Mouse (Mus musculus) CH12.LX (cell line): ENCODE measurements around the gene Sycn. TPM values are rescaled to one million over a fixed set of nuclear protein-coding genes. Genes with fewer than 3 reads are reported as not detected.
"Not testable (repeated sequence)": the region's sequence is repeated elsewhere in the genome, so short reads cannot be mapped to it uniquely, and the experiment has no call there.

Experiments
- DNase-seq: peaks from one replicate; pipeline ENCODE4 v3.0.0-alpha.2; 2013; ENCODE audit errors: extremely low read depth
- H3K27ac ChIP-seq: 2 replicates; pipeline ENCODE4 v1.5.1; 2012; ENCODE audit warnings: low read depth, mild to moderate bottlenecking, control low read depth, moderate library complexity; ENCODE audit not compliant: insufficient read depth
- H3K27me3 ChIP-seq: replicated peaks from 2 replicates; pipeline ENCODE3; 2012; ENCODE audit warnings: inconsistent platforms
- H3K36me3 ChIP-seq, 2 experiments: replicated peaks in 1 of 2; 2 replicates each; pipeline versions ENCODE3 to v1.6.1; 2012; ENCODE audit warnings: inconsistent platforms in 1 of 2, low read length in 1 of 2, mild to moderate bottlenecking in 1 of 2, mixed read lengths in 1 of 2, moderate library complexity in 1 of 2; ENCODE audit not compliant: control insufficient read depth in 1 of 2, insufficient read depth in 1 of 2
- H3K4me1 ChIP-seq, 2 experiments: 2 replicates each; pipeline ENCODE4 v1.6.1; 2012; ENCODE audit warnings: inconsistent platforms in 1 of 2, moderate library complexity in 1 of 2; ENCODE audit not compliant: insufficient read depth in 2 of 2, control insufficient read depth in 1 of 2
- H3K4me2 ChIP-seq: 2 replicates; pipeline ENCODE4 v1.6.1; 2012; ENCODE audit warnings: low read depth, mild to moderate bottlenecking, control low read depth; ENCODE audit not compliant: poor library complexity, insufficient read depth, severe bottlenecking
- H3K4me3 ChIP-seq, 3 experiments: fragments of 150-350 bp in 1 of 3; sonication (generic) in 1 of 3; replicated peaks in 1 of 3; 2 replicates each; pipeline versions ENCODE3 to v1.5.1; 2011 to 2012; ENCODE audit warnings: low read depth in 2 of 3, low read length in 2 of 3, mild to moderate bottlenecking in 2 of 3, moderate library complexity in 2 of 3, control low read depth in 1 of 3, improper control_type of control experiment in 1 of 3, inconsistent platforms in 1 of 3, mixed read lengths in 1 of 3; ENCODE audit not compliant: poor library complexity in 1 of 3
- H3K79me2 ChIP-seq: replicated peaks from 2 replicates; pipeline ENCODE4 v1.6.1; 2012; ENCODE audit warnings: mild to moderate bottlenecking, moderate library complexity; ENCODE audit not compliant: control insufficient read depth, poor library complexity, insufficient read depth, severe bottlenecking; ENCODE audit errors: extremely low read depth
- H3K9ac ChIP-seq: 2 replicates; pipeline ENCODE4 v1.6.1; 2012; ENCODE audit warnings: low read depth, mild to moderate bottlenecking, control low read depth, moderate library complexity; ENCODE audit not compliant: insufficient read depth
- H3K9me3 ChIP-seq: replicated peaks from 2 replicates; pipeline ENCODE3; 2012; ENCODE audit warnings: low read length, inconsistent platforms, mixed read lengths
- BHLHE40 ChIP-seq: IDR thresholded peaks from 2 replicates; pipeline ENCODE4 v1.6.1; 2011; ENCODE audit warnings: mild to moderate bottlenecking, low read depth, low read length, improper control_type of control experiment
- CHD1 ChIP-seq: IDR thresholded peaks from 2 replicates; pipeline ENCODE4 v1.6.1; 2012; ENCODE audit warnings: low read depth, low read length, improper control_type of control experiment, inconsistent platforms
- CTCF ChIP-seq, 2 experiments: IDR thresholded peaks in 1 of 2; conservative IDR thresholded peaks in 1 of 2; 2 replicates each; pipeline ENCODE4 v1.5.1; 2011 to 2012; ENCODE audit warnings: low read depth in 2 of 2, low read length in 2 of 2, improper control_type of control experiment in 1 of 2, inconsistent platforms in 1 of 2, mild to moderate bottlenecking in 1 of 2, moderate library complexity in 1 of 2
- E2F4 ChIP-seq: IDR thresholded peaks from 2 replicates; pipeline ENCODE4 v1.6.1; 2011; ENCODE audit warnings: low read depth, low read length, improper control_type of control experiment; ENCODE audit not compliant: insufficient replicate concordance
- ELF1 ChIP-seq: IDR thresholded peaks from 2 replicates; pipeline ENCODE4 v1.6.1; 2014; ENCODE audit warnings: low read depth, mild to moderate bottlenecking, inconsistent platforms, low read length, improper control_type of control experiment
- ETS1 ChIP-seq: conservative IDR thresholded peaks from 2 replicates; pipeline ENCODE4 v1.6.1; 2012; ENCODE audit warnings: low read depth, mild to moderate bottlenecking, inconsistent platforms, low read length, improper control_type of control experiment, moderate library complexity
- IRF4 ChIP-seq: IDR thresholded peaks from 2 replicates; pipeline ENCODE4 v1.6.1; 2014; ENCODE audit warnings: low read depth, mild to moderate bottlenecking, inconsistent platforms, low read length, improper control_type of control experiment
- MAX ChIP-seq: IDR thresholded peaks from 2 replicates; pipeline ENCODE4 v1.6.1; 2011; ENCODE audit warnings: low read length, improper control_type of control experiment
- MAZ ChIP-seq: IDR thresholded peaks from 2 replicates; pipeline ENCODE4 v1.6.1; 2012; ENCODE audit warnings: low read depth, mild to moderate bottlenecking, inconsistent platforms, low read length, improper control_type of control experiment, moderate library complexity
- MEF2A ChIP-seq: IDR thresholded peaks from 2 replicates; pipeline ENCODE4 v1.6.1; 2014; ENCODE audit warnings: low read depth, mild to moderate bottlenecking, inconsistent platforms, low read length, improper control_type of control experiment, borderline replicate concordance
- MXI1 ChIP-seq: IDR thresholded peaks from 2 replicates; pipeline ENCODE4 v1.6.1; 2011; ENCODE audit warnings: mild to moderate bottlenecking, low read depth, low read length, improper control_type of control experiment
- NELFE ChIP-seq: IDR thresholded peaks from 2 replicates; pipeline ENCODE4 v1.6.1; 2011; ENCODE audit warnings: low read depth, low read length, improper control_type of control experiment
- NRF1 ChIP-seq: IDR thresholded peaks from 2 replicates; pipeline ENCODE4 v1.6.1; 2014; ENCODE audit warnings: low read depth, mild to moderate bottlenecking, inconsistent platforms, low read length, improper control_type of control experiment, moderate library complexity
- POLR2A ChIP-seq: IDR thresholded peaks from 2 replicates; pipeline ENCODE4 v1.6.1; 2011; ENCODE audit warnings: low read depth, mild to moderate bottlenecking, improper control_type of control experiment, low read length
- RCOR1 ChIP-seq: conservative IDR thresholded peaks from 2 replicates; pipeline ENCODE4 v1.6.1; 2012; ENCODE audit warnings: low read depth, mild to moderate bottlenecking, inconsistent platforms, low read length, improper control_type of control experiment
- SMC3 ChIP-seq: IDR thresholded peaks from 2 replicates; pipeline ENCODE4 v1.6.1; 2011; ENCODE audit warnings: low read depth, low read length, improper control_type of control experiment
- TCF12 ChIP-seq: IDR thresholded peaks from 2 replicates; pipeline ENCODE4 v1.6.1; 2014; ENCODE audit warnings: low read depth, mild to moderate bottlenecking, inconsistent platforms, low read length, improper control_type of control experiment
- UBTF ChIP-seq: IDR thresholded peaks from 2 replicates; pipeline ENCODE4 v1.6.1; 2012; ENCODE audit warnings: low read depth, mild to moderate bottlenecking, inconsistent platforms, low read length, improper control_type of control experiment, moderate library complexity
- USF1 ChIP-seq: IDR thresholded peaks from 2 replicates; pipeline ENCODE4 v1.6.1; 2014; ENCODE audit warnings: low read depth, mild to moderate bottlenecking, inconsistent platforms, low read length, improper control_type of control experiment
- USF2 ChIP-seq: conservative IDR thresholded peaks from 2 replicates; pipeline ENCODE4 v1.6.1; 2011; ENCODE audit warnings: low read depth, low read length, improper control_type of control experiment
- ZKSCAN1 ChIP-seq: IDR thresholded peaks from 2 replicates; pipeline ENCODE4 v1.6.1; 2012; ENCODE audit warnings: low read depth, inconsistent platforms, low read length, improper control_type of control experiment, borderline replicate concordance
- ZMIZ1 ChIP-seq: IDR thresholded peaks from 2 replicates; pipeline ENCODE4 v1.6.1; 2012; ENCODE audit warnings: low read depth, mild to moderate bottlenecking, inconsistent platforms, low read length, improper control_type of control experiment
- ZNF384 ChIP-seq: IDR thresholded peaks from 2 replicates; pipeline ENCODE4 v1.6.1; 2012; ENCODE audit warnings: low read depth, low read length, improper control_type of control experiment, inconsistent platforms
- dilution Hi-C: fragments of 300-500 bp; cut with MboI; formaldehyde crosslinking; loops from 2 replicates; pipeline ENCODE4 v1.14.3; 2020; ENCODE audit warnings: low sequenced_read_pairs; ENCODE audit not compliant: extremely low pct_unique_long_range_greater_than_20kb, extremely low pct_ligation_motif_present
- in situ Hi-C: fragments of 300-500 bp; cut with MboI; formaldehyde crosslinking; loops from 3 replicates; pipeline ENCODE4 v1.14.3; 2019; ENCODE audit warnings: low sequenced_read_pairs, low pct_ligation_motif_present, low pct_unique_long_range_greater_than_20kb, mixed read lengths
- polyA plus RNA-seq: library from polyadenylated mRNA; unstranded; fragments of >175 nt; gene quantifications from 2 replicates; pipeline ENCODE4 v1.2.1, GENCODE M21; 2012; ENCODE audit warnings: low read depth; ENCODE audit not compliant: insufficient read length
- total RNA-seq, 2 experiments: library from RNA; depleted of rRNA; stranded (reverse); fragments of 300-350 nt in 1 of 2; fragments of >200 nt in 1 of 2; gene quantifications; 2 replicates each; pipeline ENCODE4 v1.2.3; 2012 to 2014

The Sycn gene
- total and polyA plus RNA-seq, 3 experiments = not detected

DNA sequence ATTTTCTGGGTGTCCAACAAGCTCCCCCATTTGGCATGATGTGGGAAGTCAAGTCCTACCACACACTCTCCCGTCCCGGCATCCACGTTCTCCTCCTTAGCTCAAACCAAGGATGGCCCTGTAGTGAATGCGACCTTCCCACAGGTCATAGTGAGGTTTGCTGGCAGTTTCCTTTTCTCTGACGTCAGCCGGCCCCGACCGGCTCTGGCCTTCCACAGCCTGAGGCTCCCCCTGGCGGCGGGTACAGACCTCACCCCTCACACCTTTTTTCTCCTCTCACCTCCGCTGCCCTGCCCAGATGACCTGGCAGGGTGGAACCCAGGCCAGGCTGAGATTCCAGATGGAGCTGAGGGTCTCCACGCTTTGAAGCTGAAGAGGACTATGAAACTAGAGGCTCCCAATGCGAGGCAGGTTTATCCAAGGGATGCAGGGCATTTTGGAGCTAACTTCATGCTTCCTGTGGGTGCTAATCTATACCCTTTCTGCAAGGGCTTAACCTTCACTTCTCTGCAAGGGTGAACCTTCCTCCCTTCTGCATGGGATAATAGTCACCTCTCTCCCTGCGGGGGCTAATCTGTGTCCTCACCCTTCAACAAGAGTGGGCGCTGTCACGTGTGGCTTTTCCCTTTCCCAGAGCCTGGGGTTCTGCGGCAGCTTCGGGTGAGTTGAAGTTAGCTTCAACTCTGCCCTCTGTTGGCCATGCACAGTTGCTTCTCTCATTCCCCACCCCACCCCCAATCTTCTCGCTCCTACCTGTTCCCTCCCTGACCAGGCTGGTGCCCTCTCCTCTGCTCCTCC, 12.6 kb upstream of the Sycn start (continued):
- TF ChIP-seq NRF1 (no peak), ETS1 (no peak), USF1 (peak; percentile 41), MAX (peak; percentile 57; the same call in 1 of the 2 replicates)
- TF ChIP-seq, all 38 proteins: peak for 15

GRCm38 (mm10) chr7:28532005-28532404, 8.7 kb upstream of the Sycn start:
- in situ Hi-C loops = loop anchor here (5.0 kb wide), 2 partner anchors 35 to 95 kb away; partner anchors contain the start of gene Gmfg
- dilution Hi-C loops = no loop called here
- no peak for DNase-seq
- H3K79me2 ChIP-seq = no peaks in the 10 kb centered on the region
- peaks cover 8% of the 10 kb centered on the region for H3K27me3 ChIP-seq
- TF ChIP-seq ZNF384 (no peak), RCOR1 (no peak), ZKSCAN1 (no peak), MEF2A (no peak), BHLHE40 (no peak), POLR2A (no peak), IRF4 (no peak), MAZ (no peak), ELF1 (no peak), UBTF (no peak), MXI1 (no peak), CHD1 (no peak), SMC3 (no peak), E2F4 (no peak), ZMIZ1 (no peak), USF2 (no peak), TCF12 (no peak), CTCF (conservative IDR thresholded peaks at IDR 0.05 in 1 of 2, IDR thresholded peaks at IDR 0.05 in 1 of 2; ENCODE audit: low read depth in 2 of 2, low read length in 2 of 2) (no peak), NELFE (no peak)
- no peak overlapping the region for H3K27ac ChIP-seq
- H3K9ac ChIP-seq = no peak overlapping the region
- H3K4me3 ChIP-seq = no peak overlapping the region
- peaks cover 4 to 26% of the 10 kb centered on the region in 2 experiments for H3K4me1 ChIP-seq
- H3K4me2 ChIP-seq = no peak overlapping the region
- no peaks in the 10 kb centered on the region for H3K9me3 ChIP-seq
- H3K36me3 ChIP-seq = no peaks in the 10 kb centered on the region

- H3K9ac ChIP-seq, in situ Hi-C loops, H3K4me1 ChIP-seq, DNase-seq, dilution Hi-C loops, H3K36me3 ChIP-seq, H3K27ac ChIP-seq, H3K79me2 ChIP-seq, H3K27me3 ChIP-seq, H3K4me2 ChIP-seq, H3K4me3 ChIP-seq: not testable (repeated sequence)
- H3K9me3 ChIP-seq = peaks cover 14% of the 10 kb centered on the region
Observed at GRCm38 (mm10) chr7:28538886-28539285, 1.8 kb upstream of the Sycn start.
